Mouse (Mus musculus): ENCODE data around the gene Btbd35f28. TPM values are rescaled to one million over a fixed set of nuclear protein-coding genes. Genes with fewer than 3 reads are reported as not detected.
"Not testable (repeated sequence)": the region's sequence is repeated elsewhere in the genome, so short reads cannot be mapped to it uniquely, and the experiment has no call there.

Btbd35f28 gene
- not detected for total RNA-seq (2021)
- long read RNA-seq, experiment 1: 0 reads
- long read RNA-seq, experiment 2: 0 reads

DNA sequence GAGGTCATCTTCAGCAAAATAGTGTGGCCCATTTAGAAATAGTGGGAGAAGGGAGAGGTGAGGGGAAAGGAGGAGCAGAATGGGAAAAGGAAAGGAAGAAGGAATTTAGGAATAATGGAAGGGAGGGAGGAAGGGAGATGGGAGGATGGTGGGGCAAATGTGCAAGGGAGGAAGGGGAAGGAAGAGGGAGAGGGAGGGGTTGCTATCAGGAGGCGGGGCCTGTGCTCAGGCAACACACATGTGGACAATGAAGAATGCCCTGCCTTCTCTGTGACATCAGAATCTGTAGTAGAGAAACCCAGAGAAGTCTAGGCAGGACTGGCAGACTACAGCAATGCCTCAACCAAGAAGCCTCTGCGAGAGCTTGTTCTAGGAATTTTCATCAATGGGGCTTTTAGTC lies at the start of gene Btbd35f28:
TSS of gene Btbd35f28 (plus strand) at position 301 of the 400 bp plus-strand sequence.
- DNase-seq (ENCODE audit: extremely low spot score in 1 of 2, low spot score in 2 of 2); H3K27ac ChIP-seq; H3K4me3 ChIP-seq; intact Hi-C loops (cut with DNase I): not testable (repeated sequence)

Other genes starting within 250 kb of the Btbd35f28 start
- gene Btbd35f16, start 239.6 kb upstream of the Btbd35f28 start, total RNA-seq (2021): not detected
- gene Btbd35f3, start 158.9 kb upstream of the Btbd35f28 start, total RNA-seq (2021): not detected
- not detected for gene Btbd35f20, start 94.7 kb downstream of the Btbd35f28 start, total RNA-seq (2021)
- not detected for gene Btbd35f17, start 174.1 kb downstream of the Btbd35f28 start, total RNA-seq (2021)